Mouse (Mus musculus) liver, adult 2 months (tissue): ENCODE measurements around the gene Mboat1. TPM values are rescaled to one million over a fixed set of nuclear protein-coding genes. Genes with fewer than 3 reads are reported as not detected.
A peak's percentile ranks its signal among the peaks of the same experiment; 100 is the strongest.

ENCODE experiments used
- DNase-seq: peaks from one replicate; pipeline ENCODE4 v3.0.0-alpha.2; 2011; ENCODE audit warnings: low read depth, low spot score; ENCODE audit errors: extremely low read depth
- H3K27ac ChIP-seq: fragments of 200-500 bp; replicated peaks from 2 replicates; pipeline ENCODE4 v1.5.1; 2012; ENCODE audit warnings: low read depth, mild to moderate bottlenecking, control low read depth, inconsistent platforms, low read length; ENCODE audit not compliant: insufficient read depth
- H3K27me3 ChIP-seq: fragments of 200-500 bp; 2 replicates; pipeline ENCODE4 v1.6.1; 2012; ENCODE audit warnings: mild to moderate bottlenecking, moderate library complexity, low read length, inconsistent platforms; ENCODE audit not compliant: control insufficient read depth, insufficient read depth
- H3K36me3 ChIP-seq: fragments of 200-500 bp; 2 replicates; pipeline ENCODE4 v1.6.1; 2012; ENCODE audit warnings: low read length, inconsistent platforms; ENCODE audit not compliant: control insufficient read depth, insufficient read depth
- H3K4me1 ChIP-seq: fragments of 200-500 bp; 2 replicates; pipeline ENCODE4 v1.6.1; 2011; ENCODE audit warnings: low read length; ENCODE audit not compliant: control insufficient read depth, insufficient read depth
- H3K4me3 ChIP-seq: fragments of 200-500 bp; 2 replicates; pipeline ENCODE4 v1.5.1; 2011; ENCODE audit warnings: low read depth, mild to moderate bottlenecking, control low read depth, low read length, moderate library complexity; ENCODE audit not compliant: insufficient read depth
- H3K79me2 ChIP-seq: fragments of 200-500 bp; 2 replicates; pipeline ENCODE4 v1.6.1; 2012; ENCODE audit warnings: inconsistent platforms, mild to moderate bottlenecking, low read length, moderate library complexity; ENCODE audit not compliant: control insufficient read depth, insufficient read depth
- H3K9ac ChIP-seq: fragments of 200-500 bp; 2 replicates; pipeline ENCODE4 v1.6.1; 2012; ENCODE audit warnings: low read depth, mild to moderate bottlenecking, control low read depth, inconsistent platforms, low read length
- CTCF ChIP-seq: fragments of 200-500 bp; IDR thresholded peaks from 2 replicates; pipeline ENCODE4 v1.5.1; 2011; ENCODE audit warnings: low read depth, low read length, control low read depth
- POLR2A ChIP-seq: fragments of 200-500 bp; IDR thresholded peaks from 2 replicates; pipeline ENCODE4 v1.6.1; 2011; ENCODE audit warnings: low read length, control low read depth; ENCODE audit not compliant: insufficient read depth; ENCODE audit errors: extremely low read depth
- WGBS: fragments of 180-500 bp; shearing (Covaris S2); methylation state at CpG from one replicate; pipeline ENCODE4 v1.1.7; 2018; 5-methylcytosine and 5-hydroxymethylcytosine counted together
- polyA plus RNA-seq: library from polyadenylated mRNA; depleted of rRNA; stranded (reverse); fragments of >200 nt; gene quantifications from 2 replicates; pipeline ENCODE4 v1.2.3, GENCODE M21; 2012; rRNA removed
- total RNA-seq: library from RNA; depleted of rRNA; stranded (reverse); fragments of >200 nt; gene quantifications from 2 replicates; pipeline ENCODE4 v1.2.3, GENCODE M21; 2014; rRNA removed

The Mboat1 gene
- 0.13 and 0.55 TPM in 2 replicates for total RNA-seq
- polyA plus RNA-seq: 0.17 and 0.28 TPM in 2 replicates

DNA sequence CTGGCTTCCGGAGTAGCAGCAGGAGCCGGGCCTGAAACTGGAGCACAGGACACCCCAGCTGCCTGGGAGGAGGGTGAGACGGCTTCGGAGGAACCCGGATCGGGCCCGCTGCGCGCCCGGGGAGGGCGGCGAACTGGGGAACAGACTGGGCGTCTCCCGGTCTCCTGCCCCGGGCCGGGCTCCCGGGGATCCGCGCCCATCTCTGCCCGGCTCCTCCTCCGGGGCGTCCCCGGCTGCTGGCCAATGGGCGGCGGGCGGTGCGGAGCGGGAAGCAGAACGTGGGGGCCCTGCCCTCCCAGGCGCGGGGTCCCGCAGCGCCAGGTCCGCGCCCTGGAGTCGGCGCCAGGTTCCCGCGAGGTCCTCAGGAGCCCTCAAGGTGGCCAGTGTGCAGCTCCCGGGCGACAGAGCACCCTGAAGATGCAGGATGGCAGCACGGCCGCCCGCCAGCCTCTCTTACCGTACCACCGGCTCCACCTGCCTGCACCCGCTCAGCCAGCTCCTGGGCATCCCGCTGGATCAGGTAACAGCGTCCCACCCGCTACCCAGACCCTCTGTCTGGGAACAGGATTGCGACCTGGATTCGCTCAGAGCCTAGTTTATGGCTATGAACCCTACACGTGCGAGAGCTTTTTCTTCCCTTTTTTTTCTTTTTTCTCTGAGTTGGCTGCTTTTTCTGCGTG, at the start of gene Mboat1:
Gene Mboat1, plus strand, starts transcription at position 247 of the 680 bp plus-strand sequence.
- no peaks in the 10 kb centered on the region for H3K36me3 ChIP-seq
- H3K4me3 ChIP-seq: peak within 1 kb of the TSS; percentile 77
- WGBS: 1% methylated on average over 55 of the region's 55 CpGs
- peaks cover 10% of the 10 kb centered on the region for H3K27me3 ChIP-seq
- TF ChIP-seq CTCF: no peak
- TF ChIP-seq POLR2A: no peak
- peaks cover 3% of the 10 kb centered on the region; the same call in 1 of the 2 replicates for H3K4me1 ChIP-seq
- H3K79me2 ChIP-seq: no peaks in the 10 kb centered on the region
- DNase-seq: no peak
- peak within 1 kb of the TSS; percentile 67 for H3K9ac ChIP-seq
- H3K27ac ChIP-seq: no peak within 1 kb of the TSS

GRCm38 (mm10) chr13:30093086-30093485, 43.2 kb upstream of the Mboat1 start:
- Histone ChIP-seq H3K27ac (no peak overlapping the region), H3K4me1 (no peaks in the 10 kb centered on the region), H3K9ac (no peak overlapping the region), H3K4me3 (no peak overlapping the region), H3K27me3 (no peaks in the 10 kb centered on the region), H3K36me3 (no peaks in the 10 kb centered on the region), H3K79me2 (no peaks in the 10 kb centered on the region)
- TF ChIP-seq POLR2A (no peak), CTCF (peak; percentile 47)
- WGBS: 33% methylated on average over 2 of the region's 2 CpGs
- DNase-seq: peak; percentile 7

GRCm38 (mm10) chr13:30095851-30096250, 40.4 kb upstream of the Mboat1 start:
- no peak for DNase-seq
- no peaks in the 10 kb centered on the region for H3K27me3 ChIP-seq
- no peak overlapping the region for H3K9ac ChIP-seq
- WGBS: 70% methylated on average over 4 of the region's 4 CpGs
- no peak overlapping the region for H3K4me3 ChIP-seq
- no peak overlapping the region for H3K27ac ChIP-seq
- no peak for TF ChIP-seq CTCF
- TF ChIP-seq POLR2A: no peak
- H3K36me3 ChIP-seq: no peaks in the 10 kb centered on the region
- no peaks in the 10 kb centered on the region for H3K79me2 ChIP-seq
- H3K4me1 ChIP-seq: no peaks in the 10 kb centered on the region

DNA sequence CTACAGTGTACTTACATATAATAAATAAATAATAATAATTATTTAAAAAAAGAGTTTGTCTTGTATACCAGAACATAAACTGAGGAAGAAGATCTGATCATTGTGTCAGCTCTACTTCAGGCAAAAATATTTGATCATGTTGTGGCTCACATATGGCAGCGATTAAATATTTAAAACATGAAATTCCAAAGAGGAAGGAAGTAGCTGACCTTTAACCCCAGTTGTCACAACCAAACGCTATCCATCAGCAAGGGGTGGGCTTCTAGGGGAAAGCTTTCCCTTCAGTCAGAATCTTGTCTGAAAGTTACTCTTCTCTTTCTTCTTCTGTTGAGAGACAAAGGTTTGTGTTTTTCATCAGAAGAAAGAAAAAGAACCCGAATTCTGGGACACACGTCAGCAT, 39.8 kb upstream of the Mboat1 start:
- Histone ChIP-seq H3K79me2 (no peaks in the 10 kb centered on the region), H3K4me3 (no peak overlapping the region), H3K9ac (no peak overlapping the region), H3K4me1 (no peaks in the 10 kb centered on the region), H3K36me3 (no peaks in the 10 kb centered on the region), H3K27me3 (no peaks in the 10 kb centered on the region), H3K27ac (no peak overlapping the region)
- WGBS: 48% methylated on average over 4 of the region's 4 CpGs
- TF ChIP-seq POLR2A (no peak), CTCF (no peak)
- no peak for DNase-seq

DNA sequence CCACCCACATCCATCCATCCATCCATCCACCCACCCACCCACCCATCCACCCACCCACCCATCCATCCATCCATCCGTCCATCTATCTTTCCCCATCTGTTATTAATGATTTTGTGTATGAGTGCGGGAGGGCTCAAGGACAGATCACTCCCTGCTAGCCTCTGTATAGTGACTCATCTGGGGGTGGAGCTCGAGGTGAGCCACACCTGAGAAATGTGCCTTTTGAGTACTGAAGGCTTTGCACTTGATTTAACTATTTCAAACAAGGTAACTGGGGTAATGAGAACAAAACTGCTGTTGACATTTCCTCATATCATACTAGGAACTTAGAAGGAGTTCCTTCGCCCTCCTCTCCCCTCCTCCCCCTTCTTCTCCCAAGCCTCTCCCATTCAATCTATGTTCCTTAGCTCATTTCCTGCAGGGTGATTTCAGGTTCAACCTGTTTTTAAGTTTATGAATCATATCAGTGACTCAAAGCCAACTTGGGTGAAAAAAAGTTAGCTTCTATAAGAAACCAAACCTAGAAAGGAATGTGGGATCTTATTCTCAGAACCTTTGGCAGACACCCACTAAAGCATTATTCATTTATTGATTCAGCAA, 27.2 kb upstream of the Mboat1 start:
- 71% methylated on average over 4 of the region's 4 CpGs for WGBS
- Histone ChIP-seq H3K36me3 (no peaks in the 10 kb centered on the region), H3K27ac (no peak overlapping the region), H3K79me2 (no peaks in the 10 kb centered on the region), H3K4me3 (no peak overlapping the region), H3K4me1 (no peaks in the 10 kb centered on the region), H3K9ac (no peak overlapping the region), H3K27me3 (no peaks in the 10 kb centered on the region)
- DNase-seq: no peak
- no peak for TF ChIP-seq POLR2A
- no peak for TF ChIP-seq CTCF

- no peak overlapping the region for H3K9ac ChIP-seq
- WGBS: 85% methylated on average over 5 of the region's 5 CpGs
- DNase-seq: no peak
- H3K27ac ChIP-seq: no peak overlapping the region
- no peaks in the 10 kb centered on the region for H3K27me3 ChIP-seq
- H3K4me1 ChIP-seq: no peaks in the 10 kb centered on the region
- TF ChIP-seq CTCF (no peak), POLR2A (no peak)
- no peak overlapping the region for H3K4me3 ChIP-seq
- H3K36me3 ChIP-seq: no peaks in the 10 kb centered on the region
- H3K79me2 ChIP-seq: no peaks in the 10 kb centered on the region
Observed at GRCm38 (mm10) chr13:30115792-30116191, 20.5 kb upstream of the Mboat1 start.
